Mouse (Mus musculus): ENCODE data around the gene Fam221b. TPM values are rescaled to one million over a fixed set of nuclear protein-coding genes. Genes with fewer than 3 reads are reported as not detected.

Gene Fam221b
- polyA plus RNA-seq, 1 experiment = not detected

- H3K27ac ChIP-seq (ENCODE audit: control insufficient read depth, insufficient read depth, low read depth, low read length, poor library complexity) = no peak overlapping the region
- TF ChIP-seq POLR2A (IDR thresholded peaks at IDR 0.05; ENCODE audit: borderline replicate concordance, control insufficient read depth, low read depth, low read length) = no peak
- no peak for TF ChIP-seq CTCF (IDR thresholded peaks at IDR 0.05; ENCODE audit: control insufficient read depth, insufficient read depth, low read length)
- 81% methylated on average over 4 of the region's 4 CpGs for WGBS
- no peaks in the 10 kb centered on the region for H3K4me1 ChIP-seq (ENCODE audit: control insufficient read depth, insufficient read depth, low read length)
- H3K4me3 ChIP-seq (replicated peaks; ENCODE audit: control insufficient read depth, low read depth, low read length) = no peak overlapping the region
Observed at GRCm38 (mm10) chr4:43620146-43620778, 48.7 kb downstream of the Fam221b start.

DNA sequence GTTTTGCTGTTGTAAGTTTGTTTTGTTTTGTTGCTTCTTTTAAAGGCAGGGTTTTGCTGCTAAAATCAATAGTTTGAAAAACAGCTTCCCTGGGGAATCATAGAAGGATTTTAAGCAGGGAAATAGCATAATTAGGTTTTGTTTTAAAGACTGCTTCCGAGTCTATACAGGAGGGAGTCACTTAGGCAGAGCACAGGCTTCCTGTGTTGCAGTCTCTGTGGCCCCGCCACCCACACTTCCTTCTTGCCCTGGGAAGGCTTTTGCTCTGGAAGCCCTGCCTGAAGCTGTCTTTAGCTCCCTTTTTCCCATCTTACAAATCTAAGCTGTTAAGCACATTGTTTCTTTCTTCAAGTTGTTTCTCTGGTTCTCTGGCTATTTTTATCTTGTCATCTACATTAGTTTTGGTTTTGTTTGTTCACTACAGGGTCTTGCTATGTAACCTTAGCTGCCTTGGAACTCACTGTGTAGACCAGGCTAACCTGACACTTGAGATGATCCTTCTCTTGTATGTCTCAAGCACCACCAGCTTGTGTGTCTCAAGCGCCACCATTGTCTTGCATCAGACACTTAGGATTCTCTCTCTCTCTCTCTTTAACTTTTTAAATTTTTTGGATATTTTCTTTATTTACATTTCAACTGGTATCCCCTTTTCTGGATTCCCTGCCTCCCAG, 55.8 kb downstream of the Fam221b start:
- TF ChIP-seq POLR2A (IDR thresholded peaks at IDR 0.05; ENCODE audit: borderline replicate concordance, control insufficient read depth, low read depth, low read length) (no peak), CTCF (IDR thresholded peaks at IDR 0.05; ENCODE audit: control insufficient read depth, insufficient read depth, low read length) (no peak)
- no peaks in the 10 kb centered on the region; the same call in 1 of the 2 replicates for H3K4me1 ChIP-seq (ENCODE audit: control insufficient read depth, insufficient read depth, low read length)
- 27% methylated on average over 3 of the region's 3 CpGs for WGBS
- 0 out of 2 replicates have a peak overlapping the region, but pooled peaks have one; percentile 14 for H3K27ac ChIP-seq (ENCODE audit: control insufficient read depth, insufficient read depth, low read depth, low read length, poor library complexity)
- no peak overlapping the region for H3K4me3 ChIP-seq (replicated peaks; ENCODE audit: control insufficient read depth, low read depth, low read length)

GRCm38 (mm10) chr4:43612534-43612933, 56.4 kb downstream of the Fam221b start:
- Histone ChIP-seq H3K4me1 (ENCODE audit: control insufficient read depth, insufficient read depth, low read length) (no peaks in the 10 kb centered on the region; the same call in 1 of the 2 replicates), H3K4me3 (replicated peaks; ENCODE audit: control insufficient read depth, low read depth, low read length) (peak overlapping the region; percentile 37), H3K27ac (ENCODE audit: control insufficient read depth, insufficient read depth, low read depth, low read length, poor library complexity) (peak overlapping the region; percentile 77)
- no peak for TF ChIP-seq POLR2A (IDR thresholded peaks at IDR 0.05; ENCODE audit: borderline replicate concordance, control insufficient read depth, low read depth, low read length)
- TF ChIP-seq CTCF (IDR thresholded peaks at IDR 0.05; ENCODE audit: control insufficient read depth, insufficient read depth, low read length) = no peak
- 20% methylated on average over 10 of the region's 10 CpGs for WGBS

Other genes with a start within 250 kb of the Fam221b start
- not detected in 2 replicates for gene Fam166b, start 240.0 kb downstream of the Fam221b start, polyA plus RNA-seq (2011; ENCODE audit: insufficient read depth, insufficient read length, low replicate concordance, missing spikeins)
- gene Tesk1, start 227.2 kb downstream of the Fam221b start, polyA plus RNA-seq (2011; ENCODE audit: insufficient read depth, insufficient read length, low replicate concordance, missing spikeins) = 2.7 and 6.0 TPM in 2 replicates
- 186 and 275 TPM in 2 replicates for gene Cd72, start 214.5 kb downstream of the Fam221b start, polyA plus RNA-seq (2011; ENCODE audit: insufficient read depth, insufficient read length, low replicate concordance, missing spikeins)
- gene Sit1, start 185.4 kb downstream of the Fam221b start, polyA plus RNA-seq (2011; ENCODE audit: insufficient read depth, insufficient read length, low replicate concordance, missing spikeins) = 1.1 TPM in 1 of 2 replicates, not detected in the other
- gene Ccdc107, start 176.2 kb downstream of the Fam221b start, polyA plus RNA-seq (2011; ENCODE audit: insufficient read depth, insufficient read length, low replicate concordance, missing spikeins) = 37.7 and 76.5 TPM in 2 replicates
- gene Arhgef39, start 169.4 kb downstream of the Fam221b start, polyA plus RNA-seq (2011; ENCODE audit: insufficient read depth, insufficient read length, low replicate concordance, missing spikeins) = 88.6 and 105 TPM in 2 replicates
- gene Car9, start 162.2 kb downstream of the Fam221b start, polyA plus RNA-seq (2011; ENCODE audit: insufficient read depth, insufficient read length, low replicate concordance, missing spikeins) = 1.5 TPM in 1 of 2 replicates, not detected in the other
- gene Tpm2, start 145.4 kb downstream of the Fam221b start, polyA plus RNA-seq (2011; ENCODE audit: insufficient read depth, insufficient read length, low replicate concordance, missing spikeins) = 60.9 and 83.6 TPM in 2 replicates
- 10.5 and 20.9 TPM in 2 replicates for gene Creb3, start 106.8 kb downstream of the Fam221b start, polyA plus RNA-seq (2011; ENCODE audit: insufficient read depth, insufficient read length, low replicate concordance, missing spikeins)
- gene Tln1, start 106.5 kb downstream of the Fam221b start, polyA plus RNA-seq (2011; ENCODE audit: insufficient read depth, insufficient read length, low replicate concordance, missing spikeins) = 394 and 621 TPM in 2 replicates
- gene Rgp1, start 90.4 kb downstream of the Fam221b start, polyA plus RNA-seq (2011; ENCODE audit: insufficient read depth, insufficient read length, low replicate concordance, missing spikeins) = 20.1 and 43.5 TPM in 2 replicates
- 16.5 and 29.8 TPM in 2 replicates for gene Gba2, start 90.3 kb downstream of the Fam221b start, polyA plus RNA-seq (2011; ENCODE audit: insufficient read depth, insufficient read length, low replicate concordance, missing spikeins)
- not detected in 2 replicates for gene Msmp, start 84.7 kb downstream of the Fam221b start, polyA plus RNA-seq (2011; ENCODE audit: insufficient read depth, insufficient read length, low replicate concordance, missing spikeins)
- 2.0 and 3.7 TPM in 2 replicates for gene Npr2, start 37.2 kb downstream of the Fam221b start, polyA plus RNA-seq (2011; ENCODE audit: insufficient read depth, insufficient read length, low replicate concordance, missing spikeins)
- gene Spag8, start 15.6 kb downstream of the Fam221b start, polyA plus RNA-seq (2011; ENCODE audit: insufficient read depth, insufficient read length, low replicate concordance, missing spikeins) = 3.0 TPM in 1 of 2 replicates, not detected in the other
- 40.6 and 53.3 TPM in 2 replicates for gene Hint2, start 12.7 kb downstream of the Fam221b start, polyA plus RNA-seq (2011; ENCODE audit: insufficient read depth, insufficient read length, low replicate concordance, missing spikeins)
- 1.7 and 1.8 TPM in 2 replicates for gene Tmem8b, start 174 bp downstream of the Fam221b start, polyA plus RNA-seq (2011; ENCODE audit: insufficient read depth, insufficient read length, low replicate concordance, missing spikeins)
- not detected in 2 replicates for gene Olfr70, start 31.7 kb upstream of the Fam221b start, polyA plus RNA-seq (2011; ENCODE audit: insufficient read depth, insufficient read length, low replicate concordance, missing spikeins)
- gene Olfr71, start 41.1 kb upstream of the Fam221b start, polyA plus RNA-seq (2011; ENCODE audit: insufficient read depth, insufficient read length, low replicate concordance, missing spikeins) = not detected in 2 replicates
- 3.1 and 6.3 TPM in 2 replicates for gene Hrct1, start 58.0 kb upstream of the Fam221b start, polyA plus RNA-seq (2011; ENCODE audit: insufficient read depth, insufficient read length, low replicate concordance, missing spikeins)
- 0.63 and 0.80 TPM in 2 replicates for gene Spaar, start 60.9 kb upstream of the Fam221b start, polyA plus RNA-seq (2011; ENCODE audit: insufficient read depth, insufficient read length, low replicate concordance, missing spikeins)
- gene Olfr159, start 101.9 kb upstream of the Fam221b start, polyA plus RNA-seq (2011; ENCODE audit: insufficient read depth, insufficient read length, low replicate concordance, missing spikeins) = not detected in 2 replicates
- not detected in 2 replicates for gene Olfr156, start 154.8 kb upstream of the Fam221b start, polyA plus RNA-seq (2011; ENCODE audit: insufficient read depth, insufficient read length, low replicate concordance, missing spikeins)
- gene Olfr157, start 171.1 kb upstream of the Fam221b start, polyA plus RNA-seq (2011; ENCODE audit: insufficient read depth, insufficient read length, low replicate concordance, missing spikeins) = 0.68 and 0.82 TPM in 2 replicates
- not detected in 2 replicates for gene Olfr155, start 182.4 kb upstream of the Fam221b start, polyA plus RNA-seq (2011; ENCODE audit: insufficient read depth, insufficient read length, low replicate concordance, missing spikeins)
- 1.1 and 2.9 TPM in 2 replicates for gene Reck, start 206.4 kb upstream of the Fam221b start, polyA plus RNA-seq (2011; ENCODE audit: insufficient read depth, insufficient read length, low replicate concordance, missing spikeins)

Data from bone marrow, adult 2 months (tissue).